Mouse (Mus musculus): ENCODE results near the gene Nek6.

- no peak for TF ChIP-seq FLI1 (IDR thresholded peaks at IDR 0.05; ENCODE audit: low read length)
- no peak for TF ChIP-seq GATA1 (IDR thresholded peaks at IDR 0.05; ENCODE audit: borderline replicate concordance, low read length)
These were observed 118.0 kb downstream of the Nek6 start for GRCm38 (mm10) chr2:38629451-38629850.

Measured in megakaryocyte, embryonic 14.5 days (primary cell).